Mouse (Mus musculus) myocyte (in vitro differentiated cells): ENCODE measurements at regions not wholly inside any gene's neighbourhood (a gene's known extent, or its start where the extent isn't known, plus 50 kb on each side); places are given as distances from the start of the nearest gene placed in this dataset.

Source experiments
- H3K27me3 ChIP-seq: one replicate; pipeline ENCODE4 v1.6.1; 2011; ENCODE audit not compliant: control insufficient read depth, insufficient read depth, insufficient read length
- H3K36me3 ChIP-seq: one replicate; pipeline ENCODE4 v1.6.1; 2011; ENCODE audit not compliant: control insufficient read depth, insufficient read depth
- H3K4me2 ChIP-seq: one replicate; pipeline ENCODE4 v1.6.1; 2011; ENCODE audit warnings: low read depth, control low read depth
- H3K4me3 ChIP-seq: one replicate; pipeline ENCODE4 v1.5.1; 2011; ENCODE audit warnings: mild to moderate bottlenecking, control low read depth, moderate library complexity
- H3K79me2 ChIP-seq: one replicate; pipeline ENCODE4 v1.6.1; 2011; ENCODE audit not compliant: control insufficient read depth, insufficient read depth
- H3ac ChIP-seq: one replicate; pipeline ENCODE4 v1.6.1; 2011; ENCODE audit not compliant: control insufficient read depth, insufficient read length
- CEBPB ChIP-seq: IDR thresholded peaks from 2 replicates; pipeline ENCODE4 v1.6.1; 2011; ENCODE audit warnings: mild to moderate bottlenecking, moderate library complexity; ENCODE audit not compliant: poor library complexity, insufficient read depth, severe bottlenecking
- E2F4 ChIP-seq: IDR thresholded peaks from one replicate; pipeline ENCODE4 v1.6.1; 2011; ENCODE audit warnings: mild to moderate bottlenecking, control low read depth, moderate library complexity; ENCODE audit not compliant: insufficient read depth
- MAX ChIP-seq: IDR thresholded peaks from one replicate; pipeline ENCODE4 v1.6.1; 2011; ENCODE audit warnings: low read depth, mild to moderate bottlenecking, control low read depth
- MYOD1 ChIP-seq, 3 experiments: IDR thresholded peaks; one replicate each; pipeline ENCODE4 v1.6.1; 2011; ENCODE audit warnings: control low read depth in 2 of 3, low read depth in 2 of 3, mild to moderate bottlenecking in 2 of 3, moderate library complexity in 1 of 3; ENCODE audit not compliant: insufficient read length in 2 of 3, control insufficient read depth in 1 of 3
- MYOG ChIP-seq, 3 experiments: IDR thresholded peaks; one replicate each; pipeline ENCODE4 v1.6.1; 2011; ENCODE audit warnings: control low read depth in 2 of 3, low read depth in 2 of 3, mild to moderate bottlenecking in 2 of 3; ENCODE audit not compliant: insufficient read length in 2 of 3, control insufficient read depth in 1 of 3, insufficient read depth in 1 of 3
- POLR2A ChIP-seq: IDR thresholded peaks from one replicate; pipeline ENCODE4 v1.6.1; 2011; ENCODE audit warnings: low read depth, mild to moderate bottlenecking, control low read depth, moderate library complexity; ENCODE audit not compliant: insufficient read length
- POLR2AphosphoS2 ChIP-seq: IDR thresholded peaks from one replicate; pipeline ENCODE4 v1.6.1; 2011; ENCODE audit warnings: low read depth, control low read depth; ENCODE audit not compliant: insufficient read length
- REST ChIP-seq: IDR thresholded peaks from one replicate; pipeline ENCODE4 v1.6.1; 2011; ENCODE audit warnings: mild to moderate bottlenecking, control low read depth, moderate library complexity; ENCODE audit not compliant: insufficient read depth, insufficient read length
- SRF ChIP-seq: IDR thresholded peaks from one replicate; pipeline ENCODE4 v1.6.1; 2011; ENCODE audit warnings: low read depth; ENCODE audit not compliant: control insufficient read depth, insufficient read length
- TCF12 ChIP-seq: IDR thresholded peaks from one replicate; pipeline ENCODE4 v1.6.1; 2011; ENCODE audit warnings: mild to moderate bottlenecking, control low read depth; ENCODE audit not compliant: poor library complexity, insufficient read depth, severe bottlenecking
- TCF3 ChIP-seq: IDR thresholded peaks from one replicate; pipeline ENCODE4 v1.6.1; 2011; ENCODE audit warnings: low read depth, control low read depth; ENCODE audit not compliant: insufficient read length
- USF1 ChIP-seq: IDR thresholded peaks from one replicate; pipeline ENCODE4 v1.6.1; 2011; ENCODE audit warnings: low read depth, mild to moderate bottlenecking, control low read depth, moderate library complexity

DNA sequence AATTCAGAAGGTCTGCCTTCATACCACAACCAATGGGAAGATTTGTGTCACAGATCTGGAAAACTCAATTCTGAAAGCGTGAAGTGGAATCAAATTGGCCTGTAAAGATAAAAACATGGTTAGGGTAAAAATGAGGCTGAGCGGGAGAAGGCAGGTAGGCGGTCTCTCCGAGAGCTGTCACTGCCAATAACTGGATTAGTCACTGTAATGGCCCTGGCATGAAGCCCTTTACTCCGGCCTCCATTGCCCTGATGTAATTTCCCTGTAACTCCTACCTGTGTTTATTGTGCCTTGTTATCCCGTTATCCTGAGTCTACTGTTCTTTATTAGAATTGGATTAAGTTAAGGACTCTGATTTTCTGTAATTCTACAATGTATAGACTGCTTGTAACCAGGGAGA lies 166.3 kb upstream of the Eef2kmt start:
- TF ChIP-seq TCF12 = no peak
- no peak for TF ChIP-seq SRF
- TF ChIP-seq E2F4 = no peak
- TF ChIP-seq MAX = no peak
- no peak for TF ChIP-seq CEBPB
- no peak for TF ChIP-seq POLR2AphosphoS2
- no peak for TF ChIP-seq MYOG (IDR thresholded peaks at IDR 0.05; ENCODE audit: control insufficient read depth in 1 of 3, insufficient read depth in 1 of 3, insufficient read length in 2 of 3, low read depth in 2 of 3)
- no peak for TF ChIP-seq POLR2A
- no peak for TF ChIP-seq TCF3
- no peak for TF ChIP-seq MYOD1 (IDR thresholded peaks at IDR 0.05; ENCODE audit: control insufficient read depth in 1 of 3, insufficient read length in 2 of 3, low read depth in 2 of 3)
- Histone ChIP-seq H3K79me2 (no peaks in the 10 kb centered on the region), H3K36me3 (no peaks in the 10 kb centered on the region), H3K4me2 (no peak overlapping the region), H3K4me3 (no peak overlapping the region), H3K27me3 (no peaks in the 10 kb centered on the region), H3ac (no peak overlapping the region)

DNA sequence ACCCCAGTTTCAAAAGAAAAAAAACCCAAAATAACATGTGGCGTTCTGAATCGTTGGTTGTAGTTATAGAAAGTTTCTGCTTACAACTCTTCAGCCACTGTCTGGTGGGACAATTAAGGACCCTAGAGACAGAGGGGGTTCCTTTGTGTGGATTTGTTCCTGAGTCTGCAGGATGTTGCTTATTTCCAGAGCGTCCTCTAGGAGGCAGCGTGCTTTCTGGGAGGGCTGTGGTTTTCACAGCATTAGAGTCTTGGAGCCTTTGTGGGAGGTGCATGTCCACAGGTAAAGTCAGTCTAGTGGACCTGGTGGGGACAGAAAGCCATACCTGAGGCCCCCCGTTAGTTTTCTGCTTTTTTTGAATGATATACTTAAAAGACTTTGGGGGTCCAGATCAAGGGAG lies 165.8 kb upstream of the Eef2kmt start:
- Histone ChIP-seq H3K27me3 (no peaks in the 10 kb centered on the region), H3ac (no peak overlapping the region), H3K4me2 (no peak overlapping the region), H3K4me3 (no peak overlapping the region), H3K36me3 (no peaks in the 10 kb centered on the region), H3K79me2 (no peaks in the 10 kb centered on the region)
- TF ChIP-seq REST = no peak
- TF ChIP-seq MAX = no peak
- TF ChIP-seq TCF3 = no peak
- TF ChIP-seq MYOG (IDR thresholded peaks at IDR 0.05; ENCODE audit: control insufficient read depth in 1 of 3, insufficient read depth in 1 of 3, insufficient read length in 2 of 3, low read depth in 2 of 3) = no peak
- no peak for TF ChIP-seq CEBPB
- TF ChIP-seq POLR2AphosphoS2 = no peak
- no peak for TF ChIP-seq MYOD1 (IDR thresholded peaks at IDR 0.05; ENCODE audit: control insufficient read depth in 1 of 3, insufficient read length in 2 of 3, low read depth in 2 of 3)
- no peak for TF ChIP-seq SRF
- TF ChIP-seq E2F4 = no peak
- no peak for TF ChIP-seq USF1
- no peak for TF ChIP-seq TCF12
- no peak for TF ChIP-seq POLR2A

DNA sequence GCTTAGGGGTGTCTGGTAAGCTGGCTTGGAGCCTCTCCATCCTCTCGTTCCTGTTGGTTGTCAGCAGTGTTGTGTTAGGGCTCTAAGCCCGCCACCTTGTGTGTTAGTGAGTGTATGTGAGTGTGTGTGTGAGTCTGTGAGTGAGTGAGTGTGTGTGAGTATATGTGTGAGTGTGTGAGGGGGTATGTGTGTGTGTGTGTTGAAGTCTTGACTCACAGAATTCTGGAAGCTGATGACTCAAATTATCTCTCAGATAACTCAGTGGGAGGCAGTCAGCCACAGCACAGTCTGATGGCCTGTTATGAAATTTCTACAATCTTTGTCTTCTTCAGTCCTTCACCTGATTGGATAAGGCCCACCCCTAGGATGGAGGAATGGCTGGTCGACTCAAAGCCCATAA lies 163.7 kb upstream of the Eef2kmt start:
- Histone ChIP-seq H3ac (no peak overlapping the region), H3K36me3 (no peaks in the 10 kb centered on the region), H3K27me3 (no peaks in the 10 kb centered on the region), H3K4me3 (no peak overlapping the region), H3K79me2 (no peaks in the 10 kb centered on the region), H3K4me2 (no peak overlapping the region)
- TF ChIP-seq MAX (no peak), MYOG (IDR thresholded peaks at IDR 0.05; ENCODE audit: control insufficient read depth in 1 of 3, insufficient read depth in 1 of 3, insufficient read length in 2 of 3, low read depth in 2 of 3) (no peak), USF1 (no peak), POLR2AphosphoS2 (no peak), SRF (no peak)

DNA sequence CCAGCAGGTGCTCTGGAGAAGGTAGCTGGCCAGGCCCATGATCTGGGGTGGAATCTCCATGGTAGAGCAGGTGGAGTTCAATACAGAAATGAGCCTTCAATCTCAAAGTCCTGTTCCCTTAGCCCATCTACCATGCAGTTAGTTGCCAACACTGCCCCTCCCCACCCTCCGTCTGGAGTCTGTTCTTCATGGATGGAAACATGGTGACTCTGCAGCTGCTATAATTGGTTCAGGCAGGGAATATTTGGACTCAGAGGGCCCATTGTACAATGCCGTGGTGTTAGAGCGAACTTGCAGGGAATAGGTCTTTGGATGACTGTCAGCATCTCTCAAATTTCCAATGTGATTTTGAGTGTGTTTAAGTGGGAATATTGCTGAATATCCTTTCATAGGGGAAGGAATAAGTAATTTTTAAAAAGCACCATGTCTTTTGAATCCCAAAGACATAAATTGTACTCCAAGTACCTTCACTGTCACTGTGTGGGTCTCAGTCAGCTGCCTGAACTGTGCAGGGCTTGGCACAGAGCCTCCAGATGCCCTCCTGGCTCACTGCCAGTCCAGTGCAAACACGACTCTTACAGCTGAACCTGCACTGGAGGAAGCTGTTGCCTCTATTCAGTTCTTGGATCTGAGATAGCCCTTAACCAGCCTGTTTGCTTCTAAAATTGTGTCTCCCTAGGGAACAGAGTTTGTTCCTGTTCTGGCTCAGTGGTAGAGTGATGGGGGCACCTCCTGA lies 162.8 kb upstream of the Eef2kmt start:
- no peak for TF ChIP-seq POLR2AphosphoS2
- TF ChIP-seq USF1 = no peak
- TF ChIP-seq MAX = no peak
- no peak for TF ChIP-seq SRF
- Histone ChIP-seq H3K36me3 (no peaks in the 10 kb centered on the region), H3ac (no peak overlapping the region), H3K79me2 (no peaks in the 10 kb centered on the region), H3K4me2 (no peak overlapping the region), H3K27me3 (no peaks in the 10 kb centered on the region), H3K4me3 (no peak overlapping the region)

DNA sequence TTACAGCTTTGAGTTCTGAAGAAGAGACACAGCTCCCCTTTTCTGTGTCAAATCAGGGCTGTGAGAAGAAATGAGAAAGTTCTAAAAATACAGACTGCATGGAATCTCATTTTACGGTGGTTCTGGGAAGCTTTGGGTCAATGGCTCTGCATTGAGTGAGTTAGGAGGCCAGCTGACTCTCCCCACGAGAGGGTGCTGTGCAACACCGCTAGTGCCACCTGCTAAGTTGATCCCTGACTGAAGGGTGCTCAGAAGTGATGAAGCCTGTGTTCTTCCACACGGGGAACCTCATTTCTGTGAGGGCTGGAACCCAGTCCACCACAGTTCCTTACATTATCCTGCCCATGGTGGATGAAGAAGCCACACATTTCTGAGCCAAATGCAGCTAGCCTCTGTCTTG lies 159.5 kb upstream of the Eef2kmt start:
- Histone ChIP-seq H3K79me2 (no peaks in the 10 kb centered on the region), H3K4me3 (no peak overlapping the region), H3K36me3 (no peaks in the 10 kb centered on the region), H3K4me2 (no peak overlapping the region), H3K27me3 (no peaks in the 10 kb centered on the region), H3ac (no peak overlapping the region)
- TF ChIP-seq REST (no peak), TCF3 (no peak), POLR2A (no peak), POLR2AphosphoS2 (no peak), MAX (no peak), CEBPB (no peak), SRF (no peak), MYOD1 (IDR thresholded peaks at IDR 0.05; ENCODE audit: control insufficient read depth in 1 of 3, insufficient read length in 2 of 3, low read depth in 2 of 3) (no peak), USF1 (no peak), TCF12 (no peak), E2F4 (no peak), MYOG (IDR thresholded peaks at IDR 0.05; ENCODE audit: control insufficient read depth in 1 of 3, insufficient read depth in 1 of 3, insufficient read length in 2 of 3, low read depth in 2 of 3) (no peak)
